In genomic region chr6:88849270-88849669, GRCm38 (mm10) we compare ENCODE assay signal across 9 mouse cellular contexts. TPM values are rescaled to one million over a fixed set of nuclear protein-coding genes. Genes with fewer than 3 reads are reported as not detected.
DNase-seq lines count a peak whose midpoint lies in the region; ATAC-seq and TF ChIP-seq lines count a peak whose summit lies in the region.
"Had no signal": no experiment of that assay in that cellular context is flagged by ENCODE, and none has a peak within 500 bp of the region (broad histone marks: within the 10 kb centered on the region; RNA-seq: fewer than 3 reads in every experiment).

No protein-coding gene starts in this region.

- H3K4me1 ChIP-seq in lung, embryonic 14.5 days (ENCODE audit: insufficient read depth) = no peaks in the 10 kb centered on the region
- H3K4me1 ChIP-seq: lung, embryonic 15.5 days had no signal

- H3K27me3 ChIP-seq in lung, embryonic 14.5 days (ENCODE audit: insufficient read depth, low read length) = no peaks in the 10 kb centered on the region
- H3K27me3 ChIP-seq: lung, embryonic 15.5 days had no signal

- H3K36me3 ChIP-seq in lung, embryonic 14.5 days (ENCODE audit: insufficient read depth) = peaks cover 6% of the 10 kb centered on the region; the same call in 1 of the 2 replicates
- H3K36me3 ChIP-seq: lung, embryonic 15.5 days had no signal

- H3K4me3 ChIP-seq in lung, embryonic 14.5 days (ENCODE audit: low read depth, low read length) = no peak overlapping the region
- H3K4me3 ChIP-seq: lung, embryonic 15.5 days had no signal

- peak; percentile 42 for DNase-seq in cerebellum, adult 11 months
- DNase-seq in lung, embryonic 14.5 days = peak; percentile 37
- DNase-seq in lung, postnatal 10 days = no peak
- DNase-seq in urinary bladder, postnatal 25 days (ENCODE audit: low spot score) = no peak

- peak; percentile 68 for TF ChIP-seq CTCF in lung, embryonic 14.5 days (IDR thresholded peaks at IDR 0.05; ENCODE audit: low read depth)

- no peak; the same call in 1 of the 2 replicates for ATAC-seq in cerebellum, adult (ENCODE audit: insufficient number of reproducible peaks, low FRiP score, low TSS enrichment)
- no peak; the same call in 1 of the 2 replicates for ATAC-seq in lung, embryonic 14.5 days (ENCODE audit: insufficient read depth)
- ATAC-seq in common myeloid progenitor, adult 5-6 weeks (replicated peaks; ENCODE audit: low read depth, poor library complexity, severe bottlenecking) = peak; percentile 36; the same call in 1 of the 2 replicates
- ATAC-seq in megakaryocyte progenitor cell, adult 5-6 weeks (replicated peaks; ENCODE audit: poor library complexity) = peak; percentile 78
- ATAC-seq in activated CD4-positive, CD25-positive, alpha-beta regulatory T cell, adult 4 months = no peak

- H3K4me2 ChIP-seq in lung, embryonic 14.5 days = no peak overlapping the region
- H3K4me2 ChIP-seq: lung, embryonic 15.5 days had no signal

- no peak overlapping the region for H3K9ac ChIP-seq in lung, embryonic 14.5 days
- H3K9ac ChIP-seq: lung, embryonic 15.5 days had no signal

- no peaks in the 10 kb centered on the region for H3K9me3 ChIP-seq in lung, embryonic 14.5 days (ENCODE audit: low read depth, low read length)
- H3K9me3 ChIP-seq: lung, embryonic 15.5 days had no signal

- no peak overlapping the region for H3K27ac ChIP-seq in lung, embryonic 14.5 days (ENCODE audit: low read depth)
- H3K27ac ChIP-seq: lung, embryonic 15.5 days had no signal

- WGBS in lung, embryonic 14.5 days = 84% methylated on average over 2 of the region's 4 CpGs

RNA-seq across cellular contexts. Expression of gene Abtb1, which starts 7.5 kb away (rescaled TPM):
- polyA plus RNA-seq in lung, embryonic 14.5 days (2014; fragmentation: Nextera tagmentation; extraction: Ambion mirVana) = 29.5 and 34.7 TPM in 2 replicates
- total RNA-seq in common myeloid progenitor, adult 5-6 weeks (2017) = 20.7 and 46.4 TPM in 2 replicates
- 7.8 and 9.5 TPM in 2 replicates for total RNA-seq in megakaryocyte progenitor cell, adult 5-6 weeks (2015)
- total RNA-seq in megakaryocyte progenitor cell, adult 5-6 weeks (2017) = 40.1 and 40.7 TPM in 2 replicates
- 10 to 100 TPM; 42.8 to 57.5 TPM for polyA plus RNA-seq in activated CD4-positive, CD25-positive, alpha-beta regulatory T cell, adult 4 months (2017; shearing (Covaris generic))

RNA-seq across cellular contexts. Expression of gene Podxl2, which starts 25.6 kb away (rescaled TPM):
- polyA plus RNA-seq in lung, embryonic 14.5 days (2014; fragmentation: Nextera tagmentation; extraction: Ambion mirVana) = 52.0 and 56.7 TPM in 2 replicates
- total RNA-seq in common myeloid progenitor, adult 5-6 weeks (2017) = 0.55 TPM in 1 of 2 replicates, not detected in the other
- total RNA-seq in megakaryocyte progenitor cell, adult 5-6 weeks (2015) = 0.15 TPM in 1 of 2 replicates, not detected in the other
- total RNA-seq in megakaryocyte progenitor cell, adult 5-6 weeks (2017) = 0.41 and 0.92 TPM in 2 replicates
- polyA plus RNA-seq in activated CD4-positive, CD25-positive, alpha-beta regulatory T cell, adult 4 months (2017; shearing (Covaris generic)) = not detected

RNA-seq across cellular contexts. Expression of gene Mcm2, which starts 49.3 kb away (rescaled TPM):
- 153 and 164 TPM in 2 replicates for polyA plus RNA-seq in lung, embryonic 14.5 days (2014; fragmentation: Nextera tagmentation; extraction: Ambion mirVana)
- 188 TPM in 2 replicates for total RNA-seq in common myeloid progenitor, adult 5-6 weeks (2017)
- total RNA-seq in megakaryocyte progenitor cell, adult 5-6 weeks (2015) = 103 and 107 TPM in 2 replicates
- 150 and 151 TPM in 2 replicates for total RNA-seq in megakaryocyte progenitor cell, adult 5-6 weeks (2017)
- polyA plus RNA-seq in activated CD4-positive, CD25-positive, alpha-beta regulatory T cell, adult 4 months (2017; shearing (Covaris generic)) = 10 to 100 TPM; 27.0 to 41.8 TPM

RNA-seq across cellular contexts. Expression of gene Tpra1, which starts 52.8 kb away (rescaled TPM):
- 49.4 and 53.6 TPM in 2 replicates for polyA plus RNA-seq in lung, embryonic 14.5 days (2014; fragmentation: Nextera tagmentation; extraction: Ambion mirVana)
- total RNA-seq in common myeloid progenitor, adult 5-6 weeks (2017) = 27.9 and 32.5 TPM in 2 replicates
- total RNA-seq in megakaryocyte progenitor cell, adult 5-6 weeks (2015) = 24.3 and 26.1 TPM in 2 replicates
- 28.4 and 32.8 TPM in 2 replicates for total RNA-seq in megakaryocyte progenitor cell, adult 5-6 weeks (2017)
- 10 to 100 TPM; 43.6 to 57.7 TPM for polyA plus RNA-seq in activated CD4-positive, CD25-positive, alpha-beta regulatory T cell, adult 4 months (2017; shearing (Covaris generic))

Comparison
In these comparisons a context has a peak if more than half of its experiments do, and no peak if none do; other contexts are left out.
1. DNase-seq: peak in cerebellum, adult 11 months (single experiment) and lung, embryonic 14.5 days (single experiment); none in lung, postnatal 10 days (single experiment) and urinary bladder, postnatal 25 days (single experiment).
2. ATAC-seq: peak in common myeloid progenitor, adult 5-6 weeks (single experiment) and megakaryocyte progenitor cell, adult 5-6 weeks (single experiment); none in cerebellum, adult (single experiment), lung, embryonic 14.5 days (single experiment) and activated CD4-positive, CD25-positive, alpha-beta regulatory T cell, adult 4 months (single experiment).